Mouse (Mus musculus): ENCODE data around the gene Chmp3.

DNA sequence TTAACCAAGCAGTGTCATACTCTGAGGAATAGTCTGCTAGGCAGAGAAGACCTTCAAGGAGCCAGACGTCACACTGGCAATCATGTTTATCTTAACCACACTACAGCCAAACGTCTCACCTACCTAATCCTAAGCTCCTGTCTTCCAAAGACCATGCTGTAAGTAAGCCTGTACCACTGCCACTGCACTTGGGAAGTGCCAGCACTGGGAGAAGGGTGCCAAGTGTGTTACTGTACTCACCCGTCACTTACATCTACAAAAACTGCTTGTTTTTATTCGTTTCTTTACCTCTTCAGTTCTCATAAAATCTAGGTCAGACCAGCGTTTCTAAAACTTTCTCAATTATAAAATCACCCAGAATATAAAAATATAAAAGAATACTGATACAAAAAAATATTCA is 73.4 kb downstream of the Chmp3 start:
- no peak for TF ChIP-seq CTCF (IDR thresholded peaks at IDR 0.05; ENCODE audit: low read depth)
- TF ChIP-seq EP300 (IDR thresholded peaks at IDR 0.05; ENCODE audit: low read depth) = no peak
